Mouse (Mus musculus): ENCODE results near the gene Uap1l1.

Uap1l1 gene

DNA sequence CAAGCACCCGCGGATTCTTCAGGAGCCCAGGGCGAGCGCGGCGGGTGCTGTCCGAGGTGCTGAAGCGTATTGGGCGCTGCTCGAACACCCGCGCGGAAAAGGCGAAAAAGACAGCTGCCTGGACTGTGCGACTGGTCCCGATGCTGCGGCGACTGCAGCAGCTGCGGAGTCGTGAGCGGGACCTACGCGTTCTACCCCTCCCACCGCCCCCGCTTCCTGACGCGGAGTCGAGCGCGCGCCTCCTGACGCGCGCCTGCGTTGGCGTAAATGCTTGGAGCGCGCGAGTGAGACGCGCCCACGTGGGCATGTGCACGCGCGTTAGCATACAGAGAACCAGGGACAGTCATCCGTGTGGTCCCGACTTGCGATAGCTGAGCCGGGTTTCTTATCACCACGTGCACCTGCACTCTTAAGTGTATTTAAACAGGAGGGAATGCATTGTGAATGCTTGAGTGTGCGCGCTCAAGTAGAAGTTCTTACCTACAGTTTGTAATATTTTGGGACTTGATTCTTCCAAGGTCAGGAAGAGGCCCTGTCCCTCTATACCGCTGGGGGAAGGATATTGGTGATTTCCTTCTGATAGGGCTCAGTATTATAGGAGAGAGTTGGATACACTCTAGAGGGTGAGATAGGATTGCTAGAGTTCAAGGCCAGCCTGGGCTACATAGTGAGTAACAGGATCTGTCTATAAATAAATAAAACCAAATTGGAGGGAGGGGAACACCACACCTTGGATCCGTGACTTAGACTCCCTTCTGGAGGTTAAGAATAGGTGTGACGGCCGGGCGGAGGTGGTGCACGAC is 46.3 kb downstream of the Uap1l1 start, which contains the start of gene Grin1:
Gene Grin1, minus strand, starts transcription at position 217 of the 803 bp plus-strand sequence.
- peak; percentile 95 to 96 for DNase-seq (ENCODE audit: low spot score in 2 of 2)

- peak in 1 of 2 experiments; percentile 68 for DNase-seq (ENCODE audit: low spot score in 2 of 2)
These were observed 47.1 kb downstream of the Uap1l1 start for GRCm38 (mm10) chr2:25318119-25318966.

GRCm38 (mm10) chr2:25311491-25311891 is 54.0 kb downstream of the Uap1l1 start:
- DNase-seq (ENCODE audit: low spot score in 2 of 2): no peak

- no peak for DNase-seq (ENCODE audit: low spot score in 2 of 2)
These were observed 54.5 kb downstream of the Uap1l1 start for GRCm38 (mm10) chr2:25310969-25311368.

GRCm38 (mm10) chr2:25310180-25310579 is 55.3 kb downstream of the Uap1l1 start:
- no peak for DNase-seq (ENCODE audit: low spot score in 2 of 2)
